Mouse (Mus musculus) right cerebral cortex, postnatal 10 days (tissue): ENCODE data around the gene Pnpla1.
A peak's percentile ranks its signal among the peaks of the same experiment; 100 is the strongest.

Experiments used
- DNase-seq, 2 experiments: peaks; one replicate each; pipeline ENCODE4 v3.0.0; 2021; ENCODE audit warnings: low spot score in 2 of 2

Gene Pnpla1

DNA sequence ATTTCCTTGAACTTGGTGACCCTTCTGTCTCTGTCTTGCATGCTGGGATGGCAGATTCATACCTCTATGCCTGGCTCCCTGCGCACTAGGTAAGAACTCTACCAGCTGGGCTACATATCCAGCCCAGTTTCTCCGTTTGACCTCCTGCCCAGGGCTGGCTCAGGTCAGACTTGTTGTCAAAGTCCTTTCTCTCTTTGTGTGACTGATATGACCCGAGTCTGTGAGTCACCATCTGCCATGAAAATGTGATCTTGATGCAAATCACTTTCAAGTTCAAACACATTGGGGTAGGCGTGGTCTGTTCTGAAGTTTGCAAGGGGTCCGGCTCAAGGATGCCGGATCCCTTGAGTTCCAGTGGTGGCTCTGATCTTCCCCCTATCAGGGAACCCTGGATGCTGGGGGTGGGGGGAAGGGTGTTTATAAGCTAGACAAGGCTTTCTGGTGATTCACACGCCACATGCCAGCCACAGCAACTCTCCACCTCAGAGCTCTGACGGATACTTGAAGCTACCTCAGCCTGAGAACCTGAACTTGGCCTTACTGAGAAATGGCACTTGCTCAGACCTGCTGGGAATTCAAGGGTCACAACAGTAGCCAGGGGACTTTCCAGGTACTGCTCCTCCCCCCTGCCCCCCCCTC is 66.9 kb downstream of the Pnpla1 start:
- DNase-seq: no peak

DNA sequence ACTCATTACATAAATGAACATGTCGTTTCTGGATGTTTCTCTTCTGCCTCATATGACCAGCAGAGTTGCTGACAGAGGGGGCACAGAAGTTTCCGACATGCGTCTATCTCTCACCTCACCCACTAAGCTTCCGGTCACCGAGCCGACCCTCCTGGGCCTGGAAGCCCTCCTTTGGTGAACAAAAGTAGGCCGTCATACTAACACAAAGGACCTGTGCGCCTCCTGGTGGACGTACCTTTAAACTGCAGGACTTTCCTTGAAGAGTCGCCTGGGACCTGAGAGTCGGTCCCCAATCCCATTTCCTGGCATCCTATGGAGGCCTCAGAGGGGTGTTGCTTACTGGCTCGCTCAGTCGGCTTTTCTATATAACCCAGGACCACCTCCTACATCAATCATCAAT is 68.2 kb downstream of the Pnpla1 start:
- peak; percentile 82 to 85 for DNase-seq

DNA sequence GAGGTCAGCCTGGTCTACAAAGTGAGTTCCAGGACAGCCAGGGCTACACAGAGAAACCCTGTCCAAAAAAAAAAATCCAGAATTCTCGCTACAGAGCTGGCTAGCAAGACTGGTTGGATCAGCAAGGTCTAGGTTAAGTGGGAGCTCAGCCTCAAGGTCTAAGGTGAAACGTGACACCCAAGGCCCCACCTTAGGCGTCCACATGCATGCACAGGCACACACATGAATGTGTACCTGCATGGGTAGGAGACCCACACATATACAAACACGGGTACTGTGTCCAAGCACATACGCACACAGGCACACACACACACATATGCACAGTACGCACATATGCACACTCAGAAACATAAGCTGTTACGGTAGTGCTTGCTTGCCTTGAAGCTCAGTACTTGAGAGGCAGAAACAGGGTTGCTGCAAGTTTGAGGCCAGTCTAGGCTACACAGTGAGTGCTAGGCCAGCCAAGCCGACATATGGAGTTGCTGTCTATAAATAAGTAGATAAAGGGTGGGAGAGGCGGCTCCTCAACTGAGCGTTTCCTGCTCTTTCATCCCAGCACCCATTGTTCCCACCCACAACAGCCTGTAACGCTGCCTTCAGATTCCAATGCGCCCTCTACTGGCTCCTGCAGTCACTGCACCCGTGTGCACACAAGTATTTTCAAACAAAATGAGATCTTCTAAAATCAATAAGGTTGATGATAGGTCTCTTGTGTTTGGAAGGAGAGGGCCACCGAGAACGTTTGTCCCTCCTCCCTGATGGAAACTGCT is 68.8 kb downstream of the Pnpla1 start:
- no peak for DNase-seq

DNA sequence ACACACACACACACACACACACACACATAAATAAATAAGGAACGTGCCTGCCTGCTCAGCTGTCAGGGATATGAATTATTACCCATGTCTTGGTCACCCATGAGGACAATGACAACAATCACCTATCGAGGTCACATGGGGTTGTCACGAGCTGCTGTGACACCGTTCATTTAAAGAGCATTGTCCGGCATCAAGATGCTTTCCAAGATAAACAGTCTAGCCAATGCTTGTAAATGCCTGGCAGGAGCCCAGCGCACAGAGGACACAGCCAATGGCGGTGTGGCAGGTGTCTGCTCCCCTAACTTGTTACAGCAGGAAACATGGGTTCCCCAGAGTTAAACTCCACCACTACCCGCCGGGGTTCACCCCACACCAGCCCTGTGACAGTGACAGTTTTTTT is 69.8 kb downstream of the Pnpla1 start:
- DNase-seq: no peak

DNA sequence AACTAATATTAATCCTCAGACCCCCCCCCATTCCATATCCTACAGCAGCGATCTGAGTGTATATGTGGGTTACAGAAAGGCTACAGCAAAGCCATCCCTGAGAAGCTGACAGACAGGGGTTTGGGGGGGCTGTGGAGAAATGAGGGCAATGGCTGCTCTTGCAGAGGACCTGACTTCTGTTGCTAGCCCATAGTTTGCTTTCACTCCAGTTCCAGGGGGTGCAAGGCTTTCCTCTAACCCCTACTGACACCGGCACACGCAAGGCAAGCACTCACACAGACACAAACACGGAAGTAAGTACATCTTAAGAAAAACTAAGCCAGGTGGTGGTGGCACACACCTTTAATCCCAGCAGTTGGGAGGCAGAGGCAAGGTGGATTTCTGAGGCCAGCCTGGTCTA is 71.2 kb downstream of the Pnpla1 start:
- no peak for DNase-seq

DNA sequence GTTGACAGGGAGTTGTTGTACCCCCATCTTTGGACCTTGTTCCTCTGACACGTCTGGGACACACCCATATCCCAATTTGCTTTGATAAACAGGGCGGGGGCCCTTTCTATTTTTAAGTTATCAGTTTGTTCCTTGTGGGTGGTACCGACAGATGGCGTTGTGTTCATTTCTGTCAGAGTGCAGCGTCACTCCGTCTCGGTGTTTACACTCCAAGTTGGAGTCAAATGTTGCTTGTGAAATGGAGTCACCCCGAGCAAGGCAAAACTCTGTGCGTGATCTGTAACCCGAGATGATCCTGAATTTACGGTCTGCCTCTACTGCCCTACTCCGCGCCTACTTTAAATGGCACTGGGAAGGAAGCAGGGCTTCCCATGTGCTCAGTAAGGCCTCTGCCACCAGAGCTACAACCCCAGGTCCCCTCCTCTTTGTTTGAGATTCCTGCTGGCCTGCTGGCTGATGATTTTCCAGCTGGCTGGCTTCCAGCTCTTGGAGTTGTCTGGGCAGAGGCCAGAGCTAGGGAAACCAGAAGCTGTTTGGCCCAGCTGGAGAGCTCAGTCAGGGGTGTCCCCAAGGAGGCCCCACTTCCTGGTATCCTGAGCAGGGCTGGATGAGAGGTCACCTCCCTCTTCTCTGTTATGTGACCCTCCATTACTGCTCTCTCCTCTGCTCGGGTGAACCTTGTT is 72.3 kb downstream of the Pnpla1 start:
- DNase-seq: peak; percentile 77 to 81

DNA sequence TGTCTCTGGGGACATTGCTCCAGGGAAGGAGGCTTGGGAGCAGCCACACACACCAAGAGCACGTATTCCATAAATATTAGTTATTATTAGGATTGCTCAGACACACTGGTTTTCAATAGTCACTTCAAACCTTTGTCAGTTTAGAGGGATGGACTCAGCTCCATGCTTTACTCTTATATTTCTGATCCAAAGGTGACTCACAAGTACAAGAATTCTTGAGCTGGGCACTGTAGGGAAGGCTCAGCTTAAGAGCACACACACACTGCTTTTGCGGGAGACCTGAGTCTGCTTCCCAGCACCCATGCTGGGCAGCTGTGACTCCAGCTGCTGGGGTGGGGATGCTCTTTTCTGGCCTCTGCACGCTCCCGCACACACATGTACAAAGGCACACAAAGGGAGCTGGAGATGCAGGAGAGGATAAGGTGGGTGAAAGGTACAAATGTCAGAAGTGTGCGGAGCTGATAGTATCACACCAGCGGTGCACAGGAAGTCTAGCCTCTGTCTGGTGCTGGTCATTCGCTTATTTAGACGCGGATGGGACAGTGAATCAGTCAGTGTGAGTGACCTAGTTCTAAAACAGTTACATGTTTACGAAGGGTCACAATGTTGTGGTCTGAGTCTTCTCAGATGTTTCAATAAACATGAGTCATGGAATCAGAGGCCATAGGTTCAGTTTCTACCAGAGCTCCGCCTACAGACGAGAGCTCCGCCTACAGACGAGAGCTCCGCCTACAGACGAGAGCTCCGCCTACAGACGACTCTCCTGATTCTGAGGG is 73.4 kb downstream of the Pnpla1 start:
- DNase-seq: no peak

DNA sequence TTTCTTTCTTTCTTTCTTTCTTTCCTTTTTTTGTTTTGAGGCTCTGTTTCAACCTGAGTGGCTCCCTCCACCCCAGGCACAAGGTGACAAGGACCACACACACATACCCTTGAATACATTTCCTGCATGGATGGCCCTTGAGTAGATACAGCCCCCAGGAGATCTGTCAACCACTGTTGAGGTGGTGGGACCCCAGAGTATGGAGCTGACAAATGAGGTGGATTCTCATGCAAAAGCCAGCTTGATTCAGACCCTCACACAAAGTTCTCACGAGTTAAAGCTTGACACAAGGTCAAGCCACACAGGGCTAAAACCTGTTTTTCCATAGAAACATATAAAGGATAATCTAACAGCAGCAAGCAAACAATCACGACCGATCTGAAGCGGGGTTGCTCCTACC is 74.1 kb downstream of the Pnpla1 start:
- no peak for DNase-seq

DNA sequence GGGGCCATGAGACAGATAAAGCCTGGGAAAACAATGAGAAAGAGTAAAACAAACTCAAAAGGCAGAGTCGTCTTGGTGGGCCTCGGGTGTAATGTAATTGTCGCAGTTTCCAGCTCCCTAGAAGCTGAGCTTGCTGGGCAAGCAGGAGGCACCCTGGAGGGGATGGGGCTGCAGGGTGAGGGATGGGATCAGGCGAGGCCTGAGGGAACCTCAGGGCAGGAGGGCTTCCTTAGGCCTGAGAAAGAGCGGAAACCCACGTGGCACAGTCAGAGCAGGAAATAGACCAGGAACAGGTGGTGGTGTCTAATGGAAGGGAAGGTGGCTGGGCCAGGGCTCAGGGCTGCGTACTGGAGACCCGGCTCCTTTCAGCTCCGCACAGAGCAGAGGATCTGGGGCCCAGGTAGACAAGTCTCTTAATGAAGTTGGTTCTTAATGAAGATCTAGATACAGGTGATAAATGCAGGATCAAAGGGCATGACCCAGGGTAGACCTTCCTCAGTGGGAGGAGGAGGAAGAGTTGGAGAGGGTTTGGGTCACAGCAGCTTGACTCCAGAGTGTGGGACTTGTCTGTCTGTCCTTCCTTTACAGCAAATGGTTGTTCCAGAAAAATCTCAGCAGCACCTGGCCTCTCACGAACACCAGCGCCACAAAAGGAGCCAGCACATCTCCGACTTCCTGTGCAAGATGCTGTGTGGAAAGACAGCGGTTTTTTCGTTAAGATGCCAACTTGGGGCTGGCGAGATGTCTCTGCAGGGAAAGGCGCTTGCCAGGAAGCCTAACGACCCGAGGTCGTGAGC is 76.1 kb downstream of the Pnpla1 start:
- DNase-seq: no peak

DNA sequence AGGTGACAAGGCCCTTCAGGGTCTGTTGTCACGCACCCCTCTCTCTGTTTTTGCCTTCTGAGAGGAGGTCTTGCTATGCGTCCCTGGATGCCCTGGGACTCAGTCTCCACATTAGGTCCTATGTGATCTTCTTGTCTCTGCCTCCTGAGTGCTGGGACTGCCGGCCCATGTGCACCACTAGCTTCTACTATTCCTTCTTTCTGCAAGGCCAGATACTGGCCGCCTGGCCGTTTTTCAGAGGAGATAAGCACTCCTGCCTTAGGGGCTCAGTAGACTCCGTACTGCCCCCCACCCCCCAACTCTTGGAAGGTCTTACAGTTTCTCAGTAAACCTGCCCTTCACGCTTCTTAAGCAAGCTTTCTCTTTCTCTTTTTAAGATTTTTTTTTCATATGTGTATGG is 77.9 kb downstream of the Pnpla1 start:
- no peak for DNase-seq

DNA sequence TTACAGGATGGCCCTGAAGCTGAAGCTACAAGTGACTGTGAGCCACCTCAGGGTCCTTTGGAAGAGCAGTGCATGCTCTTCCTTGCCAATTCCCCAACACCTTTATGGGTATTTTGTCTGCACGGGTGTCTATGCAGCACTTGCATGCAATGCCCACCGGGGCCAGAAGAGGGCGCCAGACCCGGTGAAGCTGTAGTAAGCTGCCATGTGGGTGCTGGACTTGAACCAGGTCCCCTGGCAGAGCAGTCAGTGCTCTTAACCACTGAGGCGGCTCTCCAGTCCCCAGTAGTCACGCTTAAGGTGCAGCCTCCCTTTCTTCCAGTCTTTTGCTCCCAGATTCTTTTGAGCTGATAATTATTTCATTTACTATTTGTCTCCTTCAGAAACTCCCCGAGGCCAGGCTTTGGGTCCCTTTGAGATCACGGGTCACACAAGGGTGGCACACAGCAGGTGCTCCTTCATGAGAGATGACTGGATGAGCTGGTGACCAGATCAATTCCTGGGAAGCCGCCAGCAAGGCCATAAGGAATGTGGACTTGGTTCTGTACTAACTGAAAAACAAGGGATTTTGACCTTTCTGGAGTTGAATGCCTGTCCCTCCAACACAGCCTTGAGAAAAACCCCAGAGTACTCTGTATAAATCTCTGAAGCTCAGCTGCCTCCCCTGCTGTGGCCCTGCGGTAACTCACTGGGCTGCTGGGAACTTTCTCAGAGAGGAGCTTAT is 78.6 kb downstream of the Pnpla1 start:
- peak in 1 of 2 experiments; percentile 22 for DNase-seq
